Mouse (Mus musculus) kidney, postnatal 25 days (tissue): ENCODE results near the gene Lyrm9.
A peak's percentile ranks its signal among the peaks of the same experiment; 100 is the strongest.

Experiments
- DNase-seq, 2 experiments: peaks; one replicate each; pipeline ENCODE4 v3.0.0; 2021; ENCODE audit warnings: mixed read lengths in 2 of 2

Lyrm9 gene

DNA sequence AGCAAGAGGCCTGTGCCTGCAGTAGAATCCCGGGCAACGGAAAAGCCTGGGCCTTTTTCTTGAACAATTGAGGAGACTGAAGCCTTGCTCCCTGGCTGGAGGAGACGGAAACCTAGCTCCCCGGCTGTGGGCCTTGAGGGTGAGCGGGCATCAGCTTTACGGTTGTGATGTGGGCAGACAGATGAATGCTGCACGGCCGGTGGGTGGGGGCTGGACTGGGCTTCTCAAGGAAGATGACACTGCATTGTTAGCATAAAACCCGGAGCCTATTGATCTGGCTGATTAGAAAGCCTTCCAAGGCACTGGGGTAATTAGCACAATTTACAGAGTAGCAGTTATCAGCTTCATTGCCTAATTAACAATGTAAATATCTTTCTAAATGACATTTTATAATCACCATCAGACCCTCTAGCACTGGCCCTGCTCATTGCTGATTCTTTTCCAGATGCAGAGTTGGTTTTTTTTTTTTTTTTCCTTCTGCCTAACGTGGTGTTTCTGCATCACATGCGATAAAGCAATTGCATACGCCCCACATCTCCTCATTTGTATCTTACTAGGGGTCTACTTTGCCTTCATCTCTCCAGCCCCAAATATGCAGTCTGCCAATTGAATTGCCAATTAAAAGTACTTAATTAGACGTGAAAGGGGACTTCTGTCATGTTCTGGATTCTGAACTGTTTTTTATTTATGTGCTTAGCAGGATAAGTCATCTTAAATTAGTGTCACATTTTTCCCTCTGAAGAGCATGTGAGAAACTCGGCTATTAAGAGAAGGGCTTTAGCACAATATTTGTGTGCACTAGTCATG is 10.2 kb upstream of the Lyrm9 start:
- peak in 1 of 2 experiments; percentile 27 for DNase-seq

DNA sequence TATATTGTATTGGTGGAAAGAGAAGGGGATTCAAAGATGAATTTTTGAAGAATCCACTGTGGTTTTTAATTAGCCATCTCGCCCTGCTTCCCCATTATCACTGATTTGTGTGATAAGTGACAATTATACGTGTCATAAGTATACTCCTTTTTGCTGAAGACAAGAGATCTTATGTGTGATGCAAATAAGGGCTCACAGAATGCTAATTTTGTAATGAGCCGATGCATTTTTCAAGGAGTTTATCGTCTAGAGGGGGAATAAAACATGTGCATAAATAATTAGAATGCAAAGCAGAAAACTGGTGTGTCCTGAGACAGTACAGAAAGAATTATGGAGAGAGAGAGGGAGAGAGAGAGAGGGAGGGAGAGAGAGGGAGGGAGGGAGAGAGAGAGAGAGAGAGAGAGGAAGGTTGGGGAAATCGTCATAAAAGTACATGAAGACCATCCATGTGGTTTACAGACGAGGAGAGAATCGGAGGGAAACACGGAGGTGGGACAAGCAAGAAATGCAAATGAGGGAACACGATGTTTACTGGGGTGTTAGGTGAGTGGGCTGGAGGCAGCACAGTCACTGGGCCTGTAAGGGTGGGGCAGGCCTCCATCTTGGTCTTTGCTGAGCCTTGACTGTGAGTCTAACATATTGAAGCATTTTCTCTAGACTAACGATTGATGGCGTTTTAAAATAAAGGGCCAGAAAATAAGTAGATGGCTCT is 8.9 kb upstream of the Lyrm9 start:
- DNase-seq, result no peak

GRCm38 (mm10) chr11:78820337-78821000 is 5.9 kb upstream of the Lyrm9 start:
- DNase-seq, result no peak

GRCm38 (mm10) chr11:78822792-78823498 is 3.4 kb upstream of the Lyrm9 start:
- peak; percentile 71 to 88 for DNase-seq

DNA sequence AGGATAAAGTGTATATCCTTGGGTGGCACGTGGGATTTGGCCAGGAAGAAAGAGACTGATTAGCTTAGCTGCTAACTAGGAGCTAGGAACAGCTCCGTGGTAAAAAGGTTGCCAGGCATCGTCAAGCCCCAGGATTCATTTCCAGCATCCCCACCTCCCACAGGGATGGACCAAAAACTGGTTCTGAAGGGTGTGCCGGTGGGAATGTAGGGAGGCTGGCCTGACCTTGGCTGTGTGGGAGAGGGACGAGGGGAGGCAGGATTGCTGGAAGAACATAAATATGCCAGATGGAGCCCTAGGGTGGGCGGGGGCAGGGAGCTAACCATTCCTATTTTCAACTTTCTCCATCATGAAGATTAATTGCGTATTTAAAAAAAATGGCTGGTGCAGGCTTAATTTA is 1.2 kb downstream of the Lyrm9 start:
- no peak for DNase-seq

DNA sequence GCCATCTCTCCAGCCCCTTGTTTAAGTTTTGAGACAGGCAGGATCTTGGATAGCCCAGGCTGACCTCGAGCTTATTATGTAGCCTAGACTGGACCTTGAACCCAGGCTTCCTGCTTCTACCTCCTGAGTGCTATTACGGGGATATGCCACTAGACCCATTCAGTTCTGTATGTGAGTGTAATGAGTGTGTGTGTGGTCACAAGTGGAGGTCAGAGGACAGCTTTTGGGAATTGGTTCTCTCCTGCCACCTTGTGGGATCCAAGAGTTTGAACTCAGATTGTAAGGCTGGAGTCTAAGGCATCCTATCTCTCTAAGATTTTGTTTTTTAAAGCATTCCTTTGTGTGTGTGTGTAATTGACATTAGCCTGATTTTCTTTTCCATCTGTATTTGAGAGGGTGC is 2.0 kb downstream of the Lyrm9 start:
- DNase-seq, result peak; percentile 36 to 60

GRCm38 (mm10) chr11:78829373-78829772 is 3.0 kb downstream of the Lyrm9 start:
- peak; percentile 53 to 58 for DNase-seq

GRCm38 (mm10) chr11:78830180-78830579 is 3.8 kb downstream of the Lyrm9 start:
- no peak for DNase-seq

DNA sequence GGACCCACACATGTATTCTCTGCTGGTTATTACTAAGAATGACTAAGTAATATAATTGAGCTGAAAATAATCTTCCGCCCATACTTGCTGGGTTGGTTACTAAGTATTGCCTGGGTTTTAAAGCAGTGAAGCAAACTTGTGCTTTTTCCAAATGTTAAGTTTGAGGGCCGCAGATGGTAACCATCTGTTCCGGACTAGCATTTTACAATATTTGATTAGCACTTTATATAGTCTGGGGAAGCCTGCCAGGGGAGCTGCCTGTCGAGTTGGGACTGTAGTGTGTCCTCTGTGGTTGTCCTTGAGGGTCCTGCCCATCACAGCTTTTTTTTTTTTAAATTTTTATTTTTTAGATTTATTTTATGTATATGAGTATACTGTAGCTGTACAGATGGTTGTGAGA is 5.3 kb downstream of the Lyrm9 start:
- no peak for DNase-seq

GRCm38 (mm10) chr11:78832117-78832726 is 5.8 kb downstream of the Lyrm9 start:
- no peak for DNase-seq

DNA sequence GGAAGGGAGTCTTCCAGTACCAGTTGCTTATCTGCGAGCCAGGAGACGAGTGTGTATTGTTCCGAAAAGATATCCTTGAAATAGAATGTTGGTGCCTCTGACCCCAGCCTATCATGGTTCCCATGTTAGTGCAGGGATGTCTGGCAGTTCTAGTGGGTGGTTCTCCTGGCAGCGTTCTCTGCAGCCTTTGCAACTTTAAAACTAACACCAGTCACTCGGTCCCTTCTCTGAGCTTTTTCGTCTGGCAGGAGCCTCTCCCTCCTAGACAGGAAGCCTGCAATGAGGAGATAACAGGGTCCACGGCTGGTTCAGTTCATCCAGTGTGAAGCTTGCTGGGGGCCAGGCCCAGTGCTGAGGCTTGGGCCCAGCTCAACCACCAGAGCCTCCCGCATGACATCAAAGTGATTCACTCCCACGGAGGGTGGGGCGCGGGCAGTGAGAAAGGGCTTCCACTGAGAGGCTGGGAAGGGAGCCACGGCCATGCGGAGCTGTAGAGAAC is 6.5 kb downstream of the Lyrm9 start:
- DNase-seq, result peak; percentile 49 to 76

DNA sequence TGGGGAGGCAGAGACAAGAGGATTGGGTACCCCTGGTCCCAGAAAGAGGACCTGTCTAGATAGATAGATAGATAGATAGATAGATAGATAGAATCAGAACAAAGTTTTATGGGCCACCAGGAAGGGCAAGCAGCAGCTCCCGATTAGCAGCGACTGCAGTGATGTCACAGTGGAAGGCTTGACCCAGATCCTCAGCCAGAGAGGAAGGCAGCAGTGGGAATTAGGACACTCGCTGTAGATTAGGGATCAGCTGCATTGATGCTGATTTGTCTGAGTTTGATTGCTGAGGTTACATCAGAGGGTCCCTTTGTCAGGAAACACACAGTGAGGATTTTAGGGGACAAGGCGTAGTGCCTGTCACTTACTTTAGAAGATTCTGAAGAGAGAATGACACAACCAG is 10.1 kb downstream of the Lyrm9 start:
- no peak for DNase-seq

DNA sequence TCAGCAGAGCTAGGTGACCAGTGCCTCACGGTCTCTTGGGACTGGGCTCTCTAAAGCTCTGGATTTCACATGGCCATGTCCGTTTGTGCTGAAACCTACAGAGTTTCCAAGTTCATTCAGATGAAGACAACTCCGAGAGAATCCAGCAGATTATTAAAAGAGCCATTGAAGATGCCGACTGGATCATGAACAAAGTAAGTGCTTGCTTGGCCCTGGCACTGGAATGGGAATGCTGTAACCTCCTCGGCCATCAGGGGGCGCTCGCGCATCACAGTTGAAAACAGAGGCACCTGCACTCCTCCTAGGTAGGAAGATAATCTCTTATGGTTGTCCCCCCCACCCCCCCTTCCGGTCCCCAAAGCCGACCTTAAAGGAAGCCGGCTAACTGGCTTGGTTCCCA is 11.6 kb downstream of the Lyrm9 start:
- peak; percentile 55 to 74 for DNase-seq

- DNase-seq, result no peak
Observed at GRCm38 (mm10) chr11:78839491-78839890, 13.1 kb downstream of the Lyrm9 start.

DNA sequence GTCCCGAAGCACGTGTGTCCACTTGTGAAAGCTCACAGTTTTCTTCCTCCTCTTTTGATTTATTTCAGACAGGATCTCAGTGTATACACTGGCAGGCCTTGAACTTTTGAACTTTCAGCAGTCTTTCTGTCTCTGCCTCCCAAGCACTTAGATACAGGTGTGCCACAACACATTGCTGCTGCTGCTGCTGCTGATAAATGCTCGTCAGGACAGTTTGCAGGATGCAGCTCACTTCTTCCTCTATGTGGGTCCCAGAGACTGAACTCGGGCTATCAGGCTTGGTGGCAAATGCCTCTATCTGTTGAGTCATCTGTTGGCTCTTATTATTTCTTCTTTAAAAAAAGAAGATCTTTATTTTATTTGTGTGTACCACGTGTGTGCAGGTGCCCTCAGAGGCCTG is 13.8 kb downstream of the Lyrm9 start:
- no peak for DNase-seq

- no peak for DNase-seq
Observed at GRCm38 (mm10) chr11:78841987-78842386, 15.6 kb downstream of the Lyrm9 start.

GRCm38 (mm10) chr11:78846620-78847019 is 20.2 kb downstream of the Lyrm9 start:
- DNase-seq, result no peak

DNA sequence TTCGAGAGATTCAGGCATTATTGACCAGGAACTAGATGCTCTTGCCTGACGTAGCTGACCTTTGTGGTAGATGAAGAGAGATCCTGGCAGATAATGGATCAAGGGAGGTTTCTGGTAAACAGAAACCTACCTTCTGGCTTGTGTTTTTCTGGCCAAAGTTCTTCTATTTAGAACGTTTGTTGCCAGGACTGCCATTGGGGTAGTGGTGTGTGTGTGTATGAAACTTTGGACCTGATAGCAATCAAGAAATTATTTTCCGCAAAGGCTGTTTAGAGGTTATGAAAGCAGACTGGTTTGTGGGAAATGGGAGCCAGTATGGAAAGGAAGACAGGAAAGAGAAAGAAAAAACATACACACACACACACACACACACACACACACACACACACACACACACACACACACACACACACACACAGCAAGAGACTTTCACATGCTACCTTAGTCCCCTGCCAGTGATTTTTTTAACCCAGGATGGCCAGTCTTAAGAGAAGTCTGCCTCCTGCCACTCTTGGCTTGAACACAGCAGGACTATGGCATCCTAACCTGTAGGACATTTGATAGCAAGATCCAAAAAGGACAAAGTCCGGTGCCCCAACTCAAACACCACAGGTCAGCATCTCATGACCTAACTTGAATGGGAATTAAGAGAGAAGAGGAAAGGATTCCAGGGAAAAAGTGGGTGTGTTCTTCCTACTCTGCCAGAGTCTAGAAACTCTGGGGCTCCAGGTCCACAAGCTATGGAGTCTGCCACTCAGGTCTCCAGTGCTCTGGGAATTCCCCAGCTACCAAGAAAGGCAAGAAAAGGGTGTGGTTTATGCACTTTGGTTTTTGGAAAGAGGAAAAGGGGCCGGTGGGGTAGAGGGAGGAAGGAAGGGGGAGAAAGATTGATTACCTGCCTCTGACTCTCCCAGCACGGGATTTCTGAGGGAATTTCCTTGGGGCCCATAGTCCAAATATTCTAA is 21.8 kb downstream of the Lyrm9 start:
- no peak for DNase-seq

GRCm38 (mm10) chr11:78849859-78850258 is 23.5 kb downstream of the Lyrm9 start:
- no peak for DNase-seq

DNA sequence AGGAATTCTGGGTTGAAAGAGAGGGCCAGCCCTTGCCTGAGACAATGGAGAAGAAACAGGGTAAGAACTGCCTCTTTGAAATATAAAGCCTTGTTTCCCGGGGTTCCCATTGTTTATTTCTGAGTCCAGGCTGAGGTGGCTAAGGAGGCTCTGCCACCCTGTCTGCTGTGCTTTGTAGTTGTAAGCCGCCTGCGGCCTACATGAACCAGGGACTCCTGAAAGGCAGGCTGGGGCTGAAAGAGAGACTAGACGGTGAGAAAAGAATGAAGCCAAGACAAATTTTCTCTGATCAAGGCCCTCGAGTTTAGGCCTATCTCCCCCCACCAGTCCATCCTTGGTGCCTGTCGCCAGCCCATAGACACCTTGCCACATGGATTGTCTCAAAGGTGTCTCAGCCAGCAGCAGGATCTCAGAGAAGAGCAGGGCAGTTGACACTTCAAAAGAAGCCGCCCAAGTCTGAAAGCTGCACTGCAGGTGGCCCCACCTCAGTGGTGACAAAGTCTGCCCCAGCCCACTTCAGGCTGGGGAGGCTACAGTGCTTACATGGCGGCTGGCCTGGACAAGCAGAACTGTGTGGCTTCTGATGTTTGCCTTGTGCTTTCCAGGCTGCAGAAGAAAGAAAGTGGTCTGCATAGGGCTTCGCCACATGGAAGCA is 25.0 kb downstream of the Lyrm9 start:
- no peak for DNase-seq

- no peak for DNase-seq
Observed at GRCm38 (mm10) chr11:78851871-78852265, 25.5 kb downstream of the Lyrm9 start.
